Mouse (Mus musculus): ENCODE measurements around the gene St6galnac3. TPM values are rescaled to one million over a fixed set of nuclear protein-coding genes. Genes with fewer than 3 reads are reported as not detected.

The St6galnac3 gene
- total and polyA plus RNA-seq, 3 experiments = 0.08 to 1.1 (median 0.38) TPM

DNA sequence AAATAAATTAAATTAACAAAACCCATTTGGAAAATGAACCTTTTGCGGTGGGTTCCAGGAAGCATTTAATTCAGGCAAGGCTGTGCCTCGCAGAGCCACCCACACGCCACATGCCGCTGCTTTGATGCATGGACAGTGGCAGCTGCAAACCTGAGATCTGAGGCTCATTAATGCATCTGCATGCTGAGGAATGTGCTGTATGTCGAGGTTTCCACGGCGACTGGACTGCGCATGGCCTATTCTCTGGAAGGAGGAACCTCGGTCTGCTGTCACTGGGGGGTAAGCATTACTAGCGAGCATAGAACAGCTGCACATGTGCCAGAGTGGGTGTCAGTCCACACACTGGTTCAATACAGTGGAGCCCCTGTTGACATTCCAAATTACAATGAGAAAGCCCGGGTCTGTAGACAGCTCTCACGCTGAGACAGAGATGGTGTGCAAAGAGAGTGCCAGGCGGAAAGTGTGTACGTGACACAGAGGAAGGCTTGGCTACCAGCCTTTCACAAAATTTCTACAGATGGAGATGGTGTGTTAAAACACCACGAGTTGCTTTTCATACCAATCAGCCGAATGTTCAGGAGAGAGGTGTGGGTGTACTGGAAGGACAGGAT, 447.5 kb downstream of the St6galnac3 start:
- H3K36me3 ChIP-seq (replicated peaks in 1 of 2; ENCODE audit: control insufficient read depth in 1 of 2, insufficient read depth in 1 of 2, low read length in 1 of 2) = no peaks in the 10 kb centered on the region
- in situ Hi-C loops (cut with MboI; ENCODE audit: low pct_ligation_motif_present, low pct_unique_long_range_greater_than_20kb, low sequenced_read_pairs) (no loop called here), dilution Hi-C loops (cut with MboI; ENCODE audit: extremely low pct_ligation_motif_present, extremely low pct_unique_long_range_greater_than_20kb, low sequenced_read_pairs) (no loop called here)
- H3K9ac ChIP-seq (ENCODE audit: insufficient read depth, low read depth) = no peak overlapping the region
- no peak overlapping the region for H3K4me3 ChIP-seq (replicated peaks in 1 of 3; ENCODE audit: low read depth in 2 of 3, low read length in 2 of 3, poor library complexity in 1 of 3)
- H3K9me3 ChIP-seq (replicated peaks; ENCODE audit: low read length) = peaks cover 15% of the 10 kb centered on the region
- H3K27me3 ChIP-seq (replicated peaks) = no peaks in the 10 kb centered on the region
- H3K4me1 ChIP-seq (ENCODE audit: control insufficient read depth in 1 of 2, insufficient read depth in 2 of 2) = peaks cover 5 to 33% of the 10 kb centered on the region in 2 experiments; a peak in 3 of 4 replicates
- no peak overlapping the region for H3K4me2 ChIP-seq (ENCODE audit: insufficient read depth, low read depth, poor library complexity, severe bottlenecking)
- DNase-seq (ENCODE audit: extremely low read depth) = no peak
- no peak overlapping the region for H3K27ac ChIP-seq (ENCODE audit: insufficient read depth, low read depth)
- no peak for TF ChIP-seq HCFC1 (IDR thresholded peaks at IDR 0.05; ENCODE audit: low read depth, low read length)
- no peak for TF ChIP-seq MYC (IDR thresholded peaks at IDR 0.05; ENCODE audit: low read depth, low read length)
- no peaks in the 10 kb centered on the region for H3K79me2 ChIP-seq (replicated peaks; ENCODE audit: control insufficient read depth, extremely low read depth, insufficient read depth, poor library complexity, severe bottlenecking)

- H3K4me2 ChIP-seq (ENCODE audit: insufficient read depth, low read depth, poor library complexity, severe bottlenecking) = no peak overlapping the region
Observed at GRCm38 (mm10) chr3:153276830-153277388, 448.1 kb downstream of the St6galnac3 start.

GRCm38 (mm10) chr3:153276101-153276829, 448.7 kb downstream of the St6galnac3 start:
- peak; percentile 92 for TF ChIP-seq MAX (IDR thresholded peaks at IDR 0.05; ENCODE audit: low read length)
- peak; percentile 42; the same call in 1 of the 2 replicates for TF ChIP-seq EP300 (IDR thresholded peaks at IDR 0.05; ENCODE audit: low read length)
- 0 out of 2 replicates have a peak, but pooled peaks have one; percentile 32 for TF ChIP-seq RCOR1 (conservative IDR thresholded peaks at IDR 0.05; ENCODE audit: low read depth, low read length)
- TF ChIP-seq ETS1 (conservative IDR thresholded peaks at IDR 0.05; ENCODE audit: low read depth, low read length) = peak; percentile 14
- TF ChIP-seq USF1 (IDR thresholded peaks at IDR 0.05; ENCODE audit: low read depth, low read length) = peak; percentile 26
- TF ChIP-seq MXI1 (IDR thresholded peaks at IDR 0.05; ENCODE audit: low read depth, low read length) = no peak; the same call in 1 of the 2 replicates
- TF ChIP-seq POLR2A (IDR thresholded peaks at IDR 0.05; ENCODE audit: low read depth, low read length) = peak; percentile 34; the same call in 1 of the 2 replicates
- TF ChIP-seq MYC (IDR thresholded peaks at IDR 0.05; ENCODE audit: low read depth, low read length) = peak; percentile 88
- TF ChIP-seq CHD2 (IDR thresholded peaks at IDR 0.05; ENCODE audit: low read length) = no peak
- 0 out of 2 replicates have a peak, but pooled peaks have one; percentile 30 for TF ChIP-seq TCF12 (IDR thresholded peaks at IDR 0.05; ENCODE audit: low read depth, low read length)
- TF ChIP-seq USF2 (conservative IDR thresholded peaks at IDR 0.05; ENCODE audit: low read depth, low read length) = peak; percentile 26; the same call in 1 of the 2 replicates
- no peak for TF ChIP-seq MEF2A (IDR thresholded peaks at IDR 0.05; ENCODE audit: borderline replicate concordance, low read depth, low read length)
- peak; percentile 41; the same call in 1 of the 2 replicates for TF ChIP-seq BHLHE40 (IDR thresholded peaks at IDR 0.05; ENCODE audit: low read depth, low read length)
- no peak for TF ChIP-seq PAX5 (IDR thresholded peaks at IDR 0.05; ENCODE audit: low read length)
- Histone ChIP-seq H3K4me2 (ENCODE audit: insufficient read depth, low read depth, poor library complexity, severe bottlenecking) (no peak overlapping the region), H3K9me3 (replicated peaks; ENCODE audit: low read length) (peaks cover 15% of the 10 kb centered on the region), H3K79me2 (replicated peaks; ENCODE audit: control insufficient read depth, extremely low read depth, insufficient read depth, poor library complexity, severe bottlenecking) (no peaks in the 10 kb centered on the region), H3K9ac (ENCODE audit: insufficient read depth, low read depth) (no peak overlapping the region), H3K27me3 (replicated peaks) (no peaks in the 10 kb centered on the region), H3K36me3 (replicated peaks in 1 of 2; ENCODE audit: control insufficient read depth in 1 of 2, insufficient read depth in 1 of 2, low read length in 1 of 2) (no peaks in the 10 kb centered on the region), H3K27ac (ENCODE audit: insufficient read depth, low read depth) (no peak overlapping the region), H3K4me3 (replicated peaks in 1 of 3; ENCODE audit: low read depth in 2 of 3, low read length in 2 of 3, poor library complexity in 1 of 3) (no peak overlapping the region), H3K4me1 (ENCODE audit: control insufficient read depth in 1 of 2, insufficient read depth in 2 of 2) (peaks cover 3 to 27% of the 10 kb centered on the region in 2 experiments; a peak in 3 of 4 replicates)
- dilution Hi-C loops (cut with MboI; ENCODE audit: extremely low pct_ligation_motif_present, extremely low pct_unique_long_range_greater_than_20kb, low sequenced_read_pairs) = no loop called here
- DNase-seq (ENCODE audit: extremely low read depth) = peak; percentile 80
- in situ Hi-C loops (cut with MboI; ENCODE audit: low pct_ligation_motif_present, low pct_unique_long_range_greater_than_20kb, low sequenced_read_pairs) = no loop called here

More at GRCm38 (mm10) chr3:153276830-153277388, 448.1 kb downstream of the St6galnac3 start:
- H3K36me3 ChIP-seq (replicated peaks in 1 of 2; ENCODE audit: control insufficient read depth in 1 of 2, insufficient read depth in 1 of 2, low read length in 1 of 2) = no peaks in the 10 kb centered on the region
- peaks cover 3 to 30% of the 10 kb centered on the region in 2 experiments; a peak in 3 of 4 replicates for H3K4me1 ChIP-seq (ENCODE audit: control insufficient read depth in 1 of 2, insufficient read depth in 2 of 2)
- in situ Hi-C loops (cut with MboI; ENCODE audit: low pct_ligation_motif_present, low pct_unique_long_range_greater_than_20kb, low sequenced_read_pairs) (no loop called here), dilution Hi-C loops (cut with MboI; ENCODE audit: extremely low pct_ligation_motif_present, extremely low pct_unique_long_range_greater_than_20kb, low sequenced_read_pairs) (no loop called here)
- DNase-seq (ENCODE audit: extremely low read depth) = no peak
- peaks cover 15% of the 10 kb centered on the region for H3K9me3 ChIP-seq (replicated peaks; ENCODE audit: low read length)
- no peaks in the 10 kb centered on the region for H3K79me2 ChIP-seq (replicated peaks; ENCODE audit: control insufficient read depth, extremely low read depth, insufficient read depth, poor library complexity, severe bottlenecking)
- no peak overlapping the region for H3K9ac ChIP-seq (ENCODE audit: insufficient read depth, low read depth)
- no peak for TF ChIP-seq KAT2A (IDR thresholded peaks at IDR 0.05; ENCODE audit: insufficient replicate concordance, low read length)
- TF ChIP-seq JUN (IDR thresholded peaks at IDR 0.05; ENCODE audit: insufficient read depth, low read depth, low read length) = no peak
- no peak for TF ChIP-seq IRF4 (IDR thresholded peaks at IDR 0.05; ENCODE audit: low read depth, low read length)
- no peak for TF ChIP-seq CTCF (conservative IDR thresholded peaks at IDR 0.05 in 1 of 2, IDR thresholded peaks at IDR 0.05 in 1 of 2; ENCODE audit: low read depth in 2 of 2, low read length in 2 of 2)
- no peak for TF ChIP-seq RCOR1 (conservative IDR thresholded peaks at IDR 0.05; ENCODE audit: low read depth, low read length)
- no peak for TF ChIP-seq CHD2 (IDR thresholded peaks at IDR 0.05; ENCODE audit: low read length)
- TF ChIP-seq CHD1 (IDR thresholded peaks at IDR 0.05; ENCODE audit: low read depth, low read length) = no peak
- TF ChIP-seq ELF1 (IDR thresholded peaks at IDR 0.05; ENCODE audit: low read depth, low read length) = no peak
- no peak for TF ChIP-seq EP300 (IDR thresholded peaks at IDR 0.05; ENCODE audit: low read length)
- H3K4me3 ChIP-seq (replicated peaks in 1 of 3; ENCODE audit: low read depth in 2 of 3, low read length in 2 of 3, poor library complexity in 1 of 3) = no peak overlapping the region
- no peaks in the 10 kb centered on the region for H3K27me3 ChIP-seq (replicated peaks)
- H3K27ac ChIP-seq (ENCODE audit: insufficient read depth, low read depth) = no peak overlapping the region

Measured in CH12.LX (cell line).